Mouse (Mus musculus) small intestine, adult 2 months (tissue): ENCODE results near the gene Irx4. TPM values are rescaled to one million over a fixed set of nuclear protein-coding genes. Genes with fewer than 3 reads are reported as not detected.

Experiments
- H3K27ac ChIP-seq: fragments of 200-500 bp; 2 replicates; pipeline ENCODE4 v1.5.1; 2012; ENCODE audit warnings: low read depth, low read length, control low read depth, inconsistent platforms; ENCODE audit not compliant: insufficient read depth
- H3K27me3 ChIP-seq: fragments of 200-500 bp; 2 replicates; pipeline ENCODE4 v1.6.1; 2012; ENCODE audit warnings: mild to moderate bottlenecking, moderate library complexity, low read length, inconsistent platforms; ENCODE audit not compliant: control insufficient read depth, insufficient read depth
- H3K36me3 ChIP-seq: fragments of 200-500 bp; 2 replicates; pipeline ENCODE4 v1.6.1; 2012; ENCODE audit warnings: mild to moderate bottlenecking, low read length, control low read depth, inconsistent platforms; ENCODE audit not compliant: control insufficient read depth, insufficient read depth
- H3K4me1 ChIP-seq: fragments of 200-500 bp; 2 replicates; pipeline ENCODE4 v1.6.1; 2012; ENCODE audit warnings: low read length, inconsistent platforms, mixed read lengths; ENCODE audit not compliant: control insufficient read depth, insufficient read depth, insufficient read length
- H3K4me3 ChIP-seq: fragments of 200-500 bp; 2 replicates; pipeline ENCODE4 v1.5.1; 2012; ENCODE audit warnings: low read depth, mild to moderate bottlenecking, control low read depth, inconsistent platforms, low read length, moderate library complexity
- CTCF ChIP-seq: fragments of 200-500 bp; IDR thresholded peaks from 2 replicates; pipeline ENCODE4 v1.5.1; 2012; ENCODE audit warnings: low read depth, mild to moderate bottlenecking, control low read depth, inconsistent platforms, low read length, moderate library complexity, mixed read lengths; ENCODE audit not compliant: insufficient replicate concordance, insufficient read length; ENCODE audit errors: extremely low read depth
- POLR2A ChIP-seq: fragments of 200-500 bp; IDR thresholded peaks from 2 replicates; pipeline ENCODE4 v1.6.1; 2012; ENCODE audit warnings: low read depth, mild to moderate bottlenecking, control low read depth, inconsistent platforms, low read length, moderate library complexity
- WGBS: fragments of 180-500 bp; shearing (Covaris S2); methylation state at CpG from one replicate; pipeline ENCODE4 v1.1.7; 2018; 5-methylcytosine and 5-hydroxymethylcytosine counted together
- polyA plus RNA-seq: library from polyadenylated mRNA; depleted of rRNA; stranded (reverse); fragments of >200 nt; gene quantifications from 2 replicates; pipeline ENCODE4 v1.2.3, GENCODE M21; 2012

The Irx4 gene
- polyA plus RNA-seq, 1 experiment, result 0.34 TPM

- peaks cover 29% of the 10 kb centered on the region for H3K27me3 ChIP-seq
- H3K36me3 ChIP-seq, result no peaks in the 10 kb centered on the region
- no peak overlapping the region for H3K27ac ChIP-seq
- no peak for TF ChIP-seq CTCF
- no peak for TF ChIP-seq POLR2A
- peaks cover 11% of the 10 kb centered on the region for H3K4me1 ChIP-seq
- peak overlapping the region; percentile 36 for H3K4me3 ChIP-seq
- 4% methylated on average over 53 of the region's 53 CpGs for WGBS
Measured at GRCm38 (mm10) chr13:73271336-73272242, 11.3 kb downstream of the Irx4 start.

DNA sequence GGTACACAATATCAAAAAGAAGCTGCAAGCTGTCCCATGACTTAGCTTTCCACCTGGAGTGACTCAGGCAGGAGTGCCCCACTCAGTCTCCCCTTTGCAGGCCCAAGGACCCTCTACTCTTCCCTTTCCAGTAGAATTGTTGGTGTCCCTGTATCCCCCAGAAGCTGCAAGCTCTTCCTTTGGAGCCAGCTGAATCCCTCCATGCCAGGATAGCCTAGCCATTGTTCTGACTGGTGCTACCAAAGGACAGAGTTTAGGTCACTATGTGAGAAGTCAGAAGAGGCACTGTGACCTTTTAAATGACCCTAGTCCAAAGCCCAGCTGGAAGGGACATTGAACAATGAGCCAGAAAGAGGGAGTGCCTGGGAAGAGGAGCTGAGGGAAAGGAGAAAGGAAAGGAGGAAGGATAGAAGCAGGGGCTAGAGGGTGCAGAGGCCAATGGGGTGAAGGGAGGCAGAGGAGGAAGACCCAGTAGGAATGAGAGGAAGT is 12.6 kb downstream of the Irx4 start:
- peaks cover 29% of the 10 kb centered on the region for H3K27me3 ChIP-seq
- no peaks in the 10 kb centered on the region for H3K36me3 ChIP-seq

GRCm38 (mm10) chr13:73273536-73273935 is 13.3 kb downstream of the Irx4 start:
- TF ChIP-seq CTCF (no peak), POLR2A (no peak)
- 50% methylated on average over 1 of the region's 1 CpGs for WGBS
- no peak overlapping the region for H3K4me3 ChIP-seq
- H3K27ac ChIP-seq, result no peak overlapping the region
- H3K36me3 ChIP-seq, result no peaks in the 10 kb centered on the region
- peaks cover 29% of the 10 kb centered on the region for H3K27me3 ChIP-seq
- H3K4me1 ChIP-seq, result peaks cover 15% of the 10 kb centered on the region

More for the DNA sequence above, 12.6 kb downstream of the Irx4 start:
- TF ChIP-seq POLR2A (no peak), CTCF (no peak)
- H3K27ac ChIP-seq, result no peak overlapping the region
- peaks cover 13% of the 10 kb centered on the region for H3K4me1 ChIP-seq
- no peak overlapping the region for H3K4me3 ChIP-seq

DNA sequence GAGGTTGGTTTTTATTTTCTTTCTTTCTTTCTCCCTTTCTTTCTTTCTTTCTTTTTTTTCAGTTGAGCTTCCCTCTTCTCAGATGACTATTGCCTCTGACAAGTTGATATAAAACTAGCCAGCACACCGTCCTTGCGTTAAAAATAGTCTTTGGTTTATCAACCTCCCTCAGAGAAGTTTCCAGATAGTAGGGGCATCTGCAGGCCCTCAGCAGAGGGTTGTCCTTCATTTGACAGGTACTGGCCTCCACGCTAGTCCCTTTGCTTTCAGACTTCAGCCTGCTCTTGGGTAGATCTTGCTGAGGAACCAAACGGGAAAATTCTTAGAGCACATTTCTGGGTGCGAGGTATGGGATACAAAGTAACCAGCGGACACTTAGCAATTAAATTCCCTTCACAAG is 17.1 kb downstream of the Irx4 start:
- Histone ChIP-seq H3K36me3 (no peaks in the 10 kb centered on the region), H3K4me1 (peaks cover 14% of the 10 kb centered on the region), H3K27ac (no peak overlapping the region), H3K4me3 (no peak overlapping the region), H3K27me3 (peaks cover 6% of the 10 kb centered on the region; the same call in 1 of the 2 replicates)
- TF ChIP-seq POLR2A (no peak), CTCF (no peak)
- 83% methylated on average over 6 of the region's 6 CpGs for WGBS

DNA sequence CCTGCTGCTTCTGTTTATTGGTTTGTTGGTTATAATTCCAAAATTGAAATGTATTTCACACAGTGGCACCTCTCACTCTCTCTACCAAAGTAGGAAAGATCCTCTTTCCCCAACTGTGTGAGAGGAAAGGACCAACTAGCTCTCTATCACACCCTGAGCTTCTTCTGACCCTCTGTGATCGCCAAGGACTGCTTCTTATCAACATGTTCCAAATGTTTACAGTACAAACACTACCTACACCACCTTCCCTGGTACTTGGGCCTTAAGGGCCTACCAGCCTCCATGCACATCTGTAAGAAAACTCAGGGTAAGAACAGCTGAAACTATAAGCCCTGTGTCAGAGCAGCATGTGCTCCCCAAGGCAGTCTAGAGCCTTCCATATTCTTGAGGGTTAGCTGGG is 17.5 kb downstream of the Irx4 start:
- Histone ChIP-seq H3K27me3 (peaks cover 2% of the 10 kb centered on the region; the same call in 1 of the 2 replicates), H3K4me3 (no peak overlapping the region), H3K4me1 (peaks cover 14% of the 10 kb centered on the region), H3K36me3 (no peaks in the 10 kb centered on the region), H3K27ac (no peak overlapping the region)
- TF ChIP-seq POLR2A, result no peak
- no peak for TF ChIP-seq CTCF
- 22% methylated on average over 1 of the region's 1 CpGs for WGBS

DNA sequence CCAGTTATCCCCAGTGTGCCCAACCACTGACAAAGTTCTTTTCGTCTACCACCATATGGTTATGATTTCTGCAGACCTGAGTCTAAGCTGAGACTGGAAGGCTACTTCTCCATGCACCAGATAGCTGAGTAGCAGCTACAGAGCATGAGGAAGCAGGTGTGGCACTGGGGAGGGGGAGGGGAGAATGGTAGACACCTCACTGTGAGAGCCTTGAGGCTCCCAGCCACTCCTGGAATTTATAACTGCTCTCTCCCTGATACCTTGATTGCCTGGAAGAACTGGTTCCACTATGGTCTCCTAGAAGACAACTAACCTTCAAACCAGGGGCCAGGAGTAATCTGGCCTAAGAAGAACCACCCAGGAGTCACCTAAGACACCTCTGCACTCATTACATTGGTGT is 18.9 kb downstream of the Irx4 start:
- no peak overlapping the region for H3K4me3 ChIP-seq
- 25% methylated on average over 1 of the region's 1 CpGs for WGBS
- H3K4me1 ChIP-seq, result peaks cover 14% of the 10 kb centered on the region

GRCm38 (mm10) chr13:73282407-73282806 is 22.1 kb downstream of the Irx4 start:
- Histone ChIP-seq H3K27me3 (no peaks in the 10 kb centered on the region), H3K4me1 (peaks cover 13% of the 10 kb centered on the region), H3K27ac (no peak overlapping the region), H3K4me3 (no peak overlapping the region), H3K36me3 (no peaks in the 10 kb centered on the region)
- 90% methylated on average over 2 of the region's 2 CpGs for WGBS
- TF ChIP-seq CTCF (no peak), POLR2A (no peak)

More for the DNA sequence above, 18.9 kb downstream of the Irx4 start:
- peak overlapping the region; percentile 33; the same call in 1 of the 2 replicates for H3K27ac ChIP-seq
- H3K36me3 ChIP-seq, result no peaks in the 10 kb centered on the region
- TF ChIP-seq POLR2A (no peak), CTCF (no peak)
- no peaks in the 10 kb centered on the region for H3K27me3 ChIP-seq

- Histone ChIP-seq H3K36me3 (no peaks in the 10 kb centered on the region), H3K4me3 (no peak overlapping the region), H3K27me3 (no peaks in the 10 kb centered on the region), H3K27ac (no peak overlapping the region), H3K4me1 (peaks cover 6% of the 10 kb centered on the region)
- TF ChIP-seq POLR2A, result no peak
- TF ChIP-seq CTCF, result no peak
- WGBS, result 85% methylated on average over 1 of the region's 1 CpGs
Measured at GRCm38 (mm10) chr13:73283534-73283933, 23.3 kb downstream of the Irx4 start.
